Mouse (Mus musculus) gastrocnemius, postnatal 10 days (tissue): ENCODE results near the gene Ttc4. TPM values are rescaled to one million over a fixed set of nuclear protein-coding genes. Genes with fewer than 3 reads are reported as not detected.
A peak's percentile ranks its signal among the peaks of the same experiment; 100 is the strongest.

Experiments
- DNase-seq: peaks from one replicate; pipeline ENCODE4 v3.0.0; 2021; ENCODE audit warnings: mixed read lengths
- total RNA-seq, 2 experiments: library from RNA; stranded (reverse); gene quantifications; 2 replicates each; pipeline ENCODE4 v1.2.3; 2021

Gene Ttc4
- total RNA-seq, 2 experiments from 2014 or later: 22.1 to 26.7 TPM

DNA sequence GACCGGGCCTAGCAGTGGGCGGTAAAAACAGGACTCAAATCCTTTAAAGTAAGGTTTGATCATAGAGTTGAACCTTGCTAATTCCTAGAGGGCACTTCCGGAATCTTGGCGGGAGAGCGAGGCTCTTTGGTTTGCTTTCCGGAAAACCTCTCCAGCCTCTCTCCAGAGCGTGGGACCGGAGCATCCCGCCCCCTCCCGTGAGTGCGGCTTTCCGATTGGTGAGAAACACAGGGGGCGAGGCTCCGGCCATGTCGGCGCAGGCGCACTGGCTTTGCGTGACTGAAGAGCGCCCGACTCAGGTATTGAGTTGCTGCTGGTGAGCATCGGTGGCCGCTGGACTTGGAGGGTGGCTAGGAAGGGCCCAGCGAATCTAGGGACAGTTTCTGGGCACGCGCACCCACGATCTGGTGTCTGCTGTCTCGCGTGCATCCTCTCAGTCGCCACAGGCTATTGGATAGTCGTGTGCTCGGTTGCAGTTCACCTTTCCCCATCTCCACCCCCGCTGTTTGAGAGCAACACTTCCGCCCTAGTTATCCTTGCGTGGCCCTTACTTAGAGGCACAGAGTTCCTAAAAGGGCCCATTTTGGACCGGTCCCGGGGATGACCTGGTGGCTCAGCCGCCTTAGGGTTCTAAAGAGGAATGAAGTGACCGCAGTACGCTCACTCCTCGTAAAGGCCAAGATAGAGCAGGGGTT lies 27.8 kb downstream of the Ttc4 start, which contains the start of gene Pars2:
TSS of gene Pars2 (plus strand) at position 237 of the 695 bp plus-strand sequence.
- DNase-seq: peak; percentile 96

DNA sequence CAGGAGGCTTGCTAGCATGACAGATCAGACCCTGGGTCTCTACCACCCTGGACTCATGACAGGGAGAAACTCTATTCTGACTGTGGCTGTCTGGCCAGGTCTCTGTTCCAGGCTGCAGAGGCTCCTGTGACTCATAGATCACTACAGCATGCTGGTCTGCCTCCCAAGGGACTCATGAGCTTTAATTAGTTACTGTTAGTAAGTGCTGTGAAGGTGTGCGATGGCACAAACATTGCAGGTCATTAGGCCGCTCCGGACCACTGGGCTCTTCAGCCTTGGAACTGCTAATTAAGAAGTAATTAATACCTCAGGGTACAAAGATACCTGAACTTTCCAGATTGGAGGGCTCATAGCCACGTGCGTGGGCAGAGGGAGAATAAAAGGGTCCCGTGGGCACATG lies 31.6 kb downstream of the Ttc4 start:
- no peak for DNase-seq

DNA sequence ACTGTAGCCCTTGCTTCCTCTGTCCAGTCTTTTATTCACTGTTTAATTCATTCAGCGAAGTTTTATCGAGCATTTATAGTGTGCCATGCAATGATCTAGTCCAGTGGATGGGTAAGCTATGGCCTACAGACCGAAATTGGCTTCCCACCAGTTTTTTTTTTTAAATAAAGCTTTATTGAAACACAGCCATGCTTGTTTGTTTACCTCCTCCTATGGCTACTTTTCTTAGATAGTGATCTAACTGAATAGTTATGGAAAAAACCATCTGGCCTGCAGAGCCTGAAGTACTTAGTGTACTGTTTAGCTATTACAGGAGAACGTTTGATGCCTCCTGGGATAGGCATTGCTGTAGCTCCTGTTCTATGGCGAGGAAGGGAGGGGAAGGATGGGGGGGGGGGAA lies 32.9 kb downstream of the Ttc4 start:
- DNase-seq: no peak

DNA sequence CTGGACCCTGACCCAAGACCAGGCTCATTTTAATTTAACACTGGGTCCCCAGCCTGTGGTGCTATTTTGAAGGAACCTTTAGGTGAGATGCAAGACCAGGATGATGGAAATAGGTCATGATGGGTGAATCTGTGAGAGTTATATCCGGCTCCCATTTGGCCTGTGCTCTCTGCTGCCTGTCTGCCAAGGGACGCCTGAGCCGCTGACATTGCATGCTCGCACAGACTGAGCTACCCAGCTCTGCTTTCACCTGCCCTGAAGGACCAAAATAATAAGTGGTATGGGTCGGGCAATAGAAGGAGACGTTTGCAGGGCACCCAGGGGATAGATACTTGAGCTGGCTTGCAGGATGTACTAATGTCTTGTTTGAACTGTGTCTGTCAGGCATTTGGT lies 34.5 kb downstream of the Ttc4 start:
- DNase-seq: no peak

DNA sequence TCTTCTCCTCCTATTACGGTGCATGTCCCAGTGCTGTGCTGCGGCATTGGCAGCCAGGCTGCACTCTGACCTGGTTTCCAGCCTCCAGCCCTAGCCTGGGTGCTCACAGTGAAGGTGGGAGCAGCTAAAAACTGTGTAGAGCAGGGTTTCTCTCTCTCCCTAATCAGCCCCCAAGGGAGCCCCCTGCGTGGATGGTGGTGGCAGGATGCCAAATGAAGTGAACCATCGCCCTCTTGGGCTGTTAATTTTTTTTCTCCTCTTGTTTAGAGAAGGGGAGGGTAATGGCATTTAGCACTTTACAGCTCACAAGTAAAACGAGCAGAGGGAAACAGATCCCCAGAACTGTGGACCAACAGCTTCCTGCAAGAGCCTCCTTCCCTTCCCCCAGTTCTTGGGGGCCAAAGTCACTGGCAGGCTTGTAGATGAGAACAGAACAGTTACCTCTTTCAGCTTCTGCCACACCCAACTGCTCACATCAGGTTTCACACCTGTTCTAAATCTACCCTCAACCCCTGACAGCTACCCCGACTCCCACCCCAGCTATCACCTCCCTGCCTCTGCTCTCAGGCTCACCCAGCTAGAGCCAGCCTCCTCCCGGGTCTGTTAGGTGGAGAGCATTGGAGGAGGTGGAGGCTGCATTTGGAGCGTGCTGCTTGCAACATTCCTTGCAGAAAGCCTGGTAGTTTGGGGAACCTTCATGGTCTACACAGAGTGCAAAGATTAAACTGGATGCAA lies 35.1 kb downstream of the Ttc4 start:
- no peak for DNase-seq

DNA sequence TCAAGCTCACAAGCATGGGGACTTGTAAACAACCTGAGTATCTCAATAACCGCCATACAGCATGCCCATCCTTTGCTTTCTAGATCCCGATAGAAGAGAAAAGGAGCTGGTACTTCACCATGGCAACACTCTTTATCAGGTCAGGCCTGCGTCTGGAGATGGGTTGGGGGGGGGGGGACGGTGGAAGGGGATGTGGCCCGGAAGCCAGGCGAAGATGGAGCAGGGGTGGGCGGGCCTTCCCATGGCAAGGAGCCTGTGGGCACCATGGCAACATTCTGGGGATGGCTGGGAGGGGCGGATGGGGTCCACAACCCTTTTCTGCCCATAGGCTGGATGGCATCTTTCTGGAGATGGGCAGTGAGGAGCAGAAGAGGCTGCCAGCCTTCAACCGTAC lies 44.7 kb downstream of the Ttc4 start:
- no peak for DNase-seq

DNA sequence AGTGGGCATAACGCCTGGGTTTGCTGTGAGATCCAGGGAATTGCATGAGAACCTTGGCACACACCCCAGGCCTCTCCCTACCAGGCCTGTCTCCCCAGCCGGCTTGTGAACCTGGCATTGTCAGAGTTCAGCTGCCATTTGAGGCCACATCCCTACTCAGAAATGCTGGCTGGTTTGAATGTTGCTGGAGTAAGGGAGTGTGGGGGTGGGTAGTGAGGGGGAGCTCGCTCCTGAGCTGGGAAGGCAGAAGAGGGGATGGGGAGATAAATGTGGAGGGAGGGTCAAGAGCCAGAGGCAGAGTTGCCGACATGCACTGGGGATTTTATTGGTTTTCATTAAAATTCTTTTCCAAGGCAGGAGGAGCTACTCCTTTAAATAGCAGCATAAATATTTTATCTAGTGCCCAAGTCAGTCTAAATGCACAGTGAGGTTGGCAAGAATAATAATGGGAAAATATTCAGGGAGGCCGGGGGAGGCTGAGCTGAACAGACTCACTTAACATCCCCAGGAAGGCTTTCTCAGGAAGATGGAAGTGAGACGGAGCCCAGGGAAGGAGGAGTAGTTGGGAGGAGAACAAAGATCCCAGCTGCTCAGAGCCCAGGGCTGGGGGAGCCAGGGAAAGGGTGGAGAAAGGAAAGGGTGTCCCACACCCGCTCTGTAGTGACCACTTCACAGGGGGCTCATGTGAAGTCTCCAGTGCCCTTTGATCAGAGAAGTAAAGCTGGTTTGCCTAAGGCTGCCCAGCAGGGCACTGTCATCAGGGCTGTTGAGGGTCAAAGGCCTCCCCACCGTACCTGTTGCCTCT lies 45.3 kb downstream of the Ttc4 start:
- no peak for DNase-seq

DNA sequence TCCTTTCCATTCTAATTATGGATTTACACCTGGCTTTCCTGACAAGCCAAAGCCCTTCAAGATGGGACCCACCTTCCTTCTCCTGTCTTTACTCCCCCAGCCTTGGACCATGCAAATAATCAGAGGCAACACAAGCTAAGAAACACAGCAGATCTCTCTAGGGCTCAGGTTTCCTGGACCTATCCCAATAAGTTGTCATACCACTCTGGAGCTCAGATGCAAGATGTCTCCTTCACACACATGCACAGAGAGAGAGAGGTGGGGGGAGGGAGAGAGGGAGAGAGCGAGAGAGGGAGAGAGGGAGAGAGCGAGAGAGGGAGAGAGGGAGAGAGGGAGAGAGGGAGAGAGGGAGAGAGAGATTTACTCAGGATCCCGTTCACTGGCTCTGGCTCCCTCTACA lies 46.4 kb downstream of the Ttc4 start:
- DNase-seq: no peak

DNA sequence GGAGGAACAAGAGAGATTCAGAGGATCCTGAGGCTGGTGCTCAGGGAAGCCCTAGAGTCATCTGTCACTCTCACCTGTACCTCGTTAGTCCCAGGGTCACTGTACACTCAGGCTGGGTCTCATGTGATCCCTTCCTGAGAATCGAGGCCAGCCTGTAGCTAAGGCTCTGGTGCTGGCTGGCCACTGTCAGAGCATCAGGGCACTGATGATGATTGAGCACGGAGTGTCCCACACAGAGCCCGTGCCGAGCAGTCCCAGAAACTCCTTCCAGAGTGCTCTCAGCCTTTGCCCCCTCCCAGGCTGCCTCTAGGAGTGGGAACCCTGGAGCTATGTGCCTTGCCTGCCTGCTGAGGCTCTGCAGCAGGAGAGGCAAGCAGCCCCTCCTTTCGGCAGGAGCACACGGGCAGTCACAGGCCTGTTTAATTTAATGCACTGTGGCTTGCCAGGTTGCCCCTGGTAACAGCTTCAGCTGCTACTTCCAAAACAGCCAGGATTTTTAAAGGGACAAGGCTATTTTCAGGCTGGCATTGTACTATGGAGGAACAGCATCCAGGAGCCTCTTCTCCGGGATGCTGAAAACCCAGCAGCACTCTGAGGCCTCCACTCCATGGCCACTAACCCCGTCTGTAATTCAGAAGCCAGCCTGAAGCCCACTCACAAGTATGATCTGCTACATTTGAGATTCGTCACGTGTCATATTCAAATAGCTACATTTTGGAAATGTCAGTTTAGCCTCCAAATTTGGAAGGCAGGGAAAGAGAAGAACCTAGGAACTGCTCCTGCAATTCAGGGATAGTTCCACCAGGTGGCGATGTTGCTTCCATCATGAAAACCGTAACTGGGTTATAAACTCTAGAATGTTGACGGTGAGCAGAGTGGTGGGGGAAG lies 48.2 kb downstream of the Ttc4 start:
- peak; percentile 65 for DNase-seq

DNA sequence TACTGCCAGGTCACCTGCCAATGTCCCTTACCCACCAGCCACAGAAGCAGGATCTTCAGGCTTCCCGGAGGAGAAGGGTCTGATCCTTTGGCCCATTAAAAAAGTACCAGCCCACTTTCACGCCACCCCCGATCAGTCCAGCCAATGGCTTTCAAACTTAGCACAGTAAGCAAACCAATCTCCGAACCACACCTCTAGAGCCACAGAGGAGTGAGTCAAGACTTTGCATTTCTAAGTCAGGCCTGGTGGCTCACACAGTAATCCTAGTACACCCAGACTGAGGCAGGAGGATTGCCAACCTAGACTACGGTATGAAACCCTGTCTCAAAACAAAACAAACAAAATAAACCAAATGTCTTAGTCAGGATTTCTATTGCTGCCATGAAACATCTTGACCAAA lies 49.4 kb downstream of the Ttc4 start:
- DNase-seq: no peak

DNA sequence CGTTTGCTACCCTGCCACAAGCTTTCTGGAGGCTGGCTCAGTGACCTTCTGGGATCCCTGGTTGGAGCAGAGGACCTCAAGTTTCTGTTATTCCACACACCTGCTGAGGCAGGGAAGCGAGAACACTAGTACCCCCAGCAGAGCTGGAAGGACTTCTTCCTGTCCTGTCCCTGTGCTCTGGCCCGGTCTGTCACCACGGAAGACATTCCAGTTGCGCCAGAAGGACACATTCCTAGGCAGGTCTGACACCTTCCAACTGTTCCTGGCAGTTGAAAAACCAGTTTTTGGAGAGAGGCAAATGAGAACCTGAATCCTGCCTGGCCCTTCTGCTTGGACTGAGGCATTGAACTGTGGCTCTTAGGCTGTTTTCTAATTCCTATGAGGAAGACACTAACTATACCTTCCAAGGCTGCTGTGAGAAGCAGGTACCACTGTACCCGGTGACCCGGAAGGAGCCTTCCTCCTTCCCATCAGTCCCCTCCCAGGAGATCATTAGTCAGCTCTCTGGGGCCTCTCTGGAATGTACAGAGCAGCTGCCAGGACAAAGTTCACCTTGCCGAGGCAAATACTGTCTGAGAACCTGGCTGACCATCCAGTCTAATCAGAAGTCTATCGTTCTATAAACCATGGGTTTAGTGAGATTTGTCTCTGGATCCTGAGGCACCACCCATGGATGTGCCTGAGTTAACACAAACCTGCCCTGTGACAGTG lies 49.9 kb downstream of the Ttc4 start:
- DNase-seq: no peak

DNA sequence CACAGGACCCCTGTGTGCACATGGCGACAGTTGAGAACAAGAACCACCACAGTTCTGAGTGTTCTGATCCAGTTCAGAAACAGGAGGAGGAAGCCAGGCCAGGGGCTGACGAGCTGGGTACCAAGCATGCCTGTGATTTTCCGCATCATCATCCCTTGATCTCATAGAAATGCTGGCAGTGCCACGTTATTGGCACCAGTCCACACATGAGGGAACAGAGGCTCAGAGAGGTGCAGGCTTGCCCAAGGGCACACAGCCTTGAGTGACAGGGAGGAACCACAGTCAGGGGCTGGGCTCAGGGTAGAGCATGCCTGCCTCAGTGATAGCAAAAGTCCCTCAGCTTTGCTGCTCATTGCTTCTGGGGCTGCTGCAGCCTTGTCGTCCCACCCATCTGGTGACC lies 50.9 kb downstream of the Ttc4 start:
- DNase-seq: no peak

DNA sequence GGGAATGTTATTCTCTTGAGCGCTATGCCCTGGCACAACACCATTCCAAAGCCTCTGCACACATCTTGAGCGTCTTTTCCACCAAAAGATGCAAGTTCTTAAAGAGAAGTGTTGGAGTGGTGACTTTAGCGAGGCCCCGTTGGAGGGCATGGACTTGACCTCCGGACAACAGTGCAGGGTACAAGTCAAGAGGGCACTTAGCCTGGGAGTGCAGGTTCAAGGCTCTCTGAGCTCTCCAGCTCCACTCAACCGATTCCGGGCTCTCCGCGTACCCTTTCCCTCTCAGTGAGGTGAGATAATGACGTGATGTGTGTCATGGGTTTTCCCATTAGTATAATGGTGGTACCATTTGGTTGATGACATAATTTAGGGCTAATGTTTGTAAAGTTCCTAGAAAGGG lies 54.5 kb downstream of the Ttc4 start:
- DNase-seq: no peak

DNA sequence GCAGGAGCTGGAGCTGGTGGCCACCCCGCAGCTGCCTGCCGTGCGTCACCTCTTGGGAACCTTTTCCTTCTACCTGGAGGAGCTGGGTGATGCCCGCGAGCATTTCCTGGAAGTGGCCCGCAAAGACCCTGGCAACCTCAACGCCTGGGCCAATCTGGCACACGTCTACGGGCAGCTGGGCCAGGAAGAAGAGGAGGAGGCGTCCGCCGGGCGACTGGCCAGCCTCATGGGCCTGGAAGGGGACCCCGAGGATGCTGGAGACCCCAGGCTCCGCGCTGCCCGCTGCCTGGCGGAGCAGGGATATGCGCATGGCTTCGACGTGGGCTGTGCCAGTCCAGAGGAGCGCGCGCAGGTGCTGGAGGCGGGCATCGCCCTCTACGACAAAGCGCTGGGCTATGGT lies 56.0 kb downstream of the Ttc4 start:
- DNase-seq: no peak

DNA sequence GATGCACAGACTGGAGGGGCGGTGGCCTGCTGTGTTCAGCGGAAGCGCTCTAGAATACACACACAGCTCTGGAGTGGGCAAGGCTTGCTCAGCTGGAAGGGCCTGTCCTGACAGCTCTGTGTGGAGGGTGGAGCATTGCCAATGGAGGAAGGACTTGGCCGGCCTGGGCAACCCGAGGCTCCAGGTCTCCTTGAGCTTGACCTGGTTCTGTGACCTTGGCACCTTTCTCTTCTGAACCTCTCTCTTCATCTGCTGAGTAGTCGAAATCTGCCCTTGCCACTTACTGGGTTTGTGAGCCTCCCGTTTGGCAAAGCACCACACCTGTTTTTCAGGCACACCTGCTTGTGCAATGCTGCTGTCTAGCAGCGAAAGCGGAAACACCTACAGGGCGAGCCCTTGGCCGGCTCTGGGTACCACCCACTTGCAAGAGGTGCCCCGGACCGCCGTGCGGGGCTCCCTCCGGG lies 56.7 kb downstream of the Ttc4 start, which contains the start of gene Ttc22:
TSS of gene Ttc22 (plus strand) at position 403 of the 464 bp plus-strand sequence.
- no peak for DNase-seq

DNA sequence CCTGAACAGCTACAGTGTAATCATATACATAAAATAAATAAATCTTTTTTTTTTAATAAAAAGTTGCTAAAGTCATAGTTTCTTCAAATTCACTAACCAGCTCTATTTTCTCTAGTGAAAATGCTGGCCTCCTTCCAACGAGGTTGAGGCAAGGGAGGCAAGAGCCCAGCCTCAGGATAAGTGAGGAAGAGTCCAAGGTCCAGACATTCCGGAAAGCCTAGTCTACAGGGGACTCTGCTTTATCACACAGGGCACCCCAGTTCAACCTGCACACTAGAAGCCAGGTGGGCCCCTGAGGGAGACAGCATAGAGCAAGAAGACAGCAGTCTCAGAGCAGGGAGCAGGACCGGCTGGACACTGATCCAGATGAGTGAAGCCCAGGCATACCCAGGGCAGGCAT lies 57.3 kb downstream of the Ttc4 start:
- DNase-seq: no peak

DNA sequence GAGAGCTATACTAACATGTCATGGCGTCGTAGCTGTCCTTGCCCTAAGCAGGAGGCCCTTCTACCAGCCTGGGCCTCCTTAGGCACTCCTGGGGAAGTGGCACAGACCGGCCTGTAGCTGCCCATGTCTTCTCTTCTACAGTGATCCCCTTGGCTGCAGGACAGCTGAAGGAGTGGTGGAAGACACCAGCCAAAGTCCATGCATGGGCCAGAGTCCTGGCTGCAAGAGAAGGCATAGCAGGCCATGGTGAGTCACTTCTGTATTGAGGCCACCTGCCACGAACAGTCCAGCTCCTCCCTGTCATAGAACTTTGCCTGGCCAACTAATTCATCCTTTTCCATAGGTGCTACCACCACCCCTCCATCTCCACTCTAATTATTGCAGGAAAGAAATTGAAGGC lies 59.8 kb downstream of the Ttc4 start:
- no peak for DNase-seq

DNA sequence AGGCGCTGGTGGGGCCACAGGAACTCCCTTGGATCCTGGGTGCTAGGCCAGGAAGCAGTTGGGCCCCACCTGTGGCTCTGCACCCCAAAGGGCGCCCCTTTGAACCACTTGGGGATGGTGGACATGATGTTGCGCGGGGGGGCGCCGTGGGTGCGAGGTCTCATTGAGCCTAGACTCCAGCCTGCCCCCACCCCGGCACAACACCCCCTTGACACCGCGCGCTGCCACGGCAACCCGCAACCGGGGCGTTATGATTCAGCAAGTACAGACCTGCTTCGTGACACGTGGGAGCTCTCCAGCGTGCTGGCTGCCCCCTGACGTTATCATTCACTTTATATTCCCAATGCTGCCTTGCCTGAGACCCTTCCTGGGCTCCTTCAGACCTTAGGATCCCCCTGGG lies 61.7 kb downstream of the Ttc4 start, which contains the start of gene Lexm:
TSS of gene Lexm (minus strand) at position 186 of the 400 bp plus-strand sequence.
- DNase-seq: no peak

DNA sequence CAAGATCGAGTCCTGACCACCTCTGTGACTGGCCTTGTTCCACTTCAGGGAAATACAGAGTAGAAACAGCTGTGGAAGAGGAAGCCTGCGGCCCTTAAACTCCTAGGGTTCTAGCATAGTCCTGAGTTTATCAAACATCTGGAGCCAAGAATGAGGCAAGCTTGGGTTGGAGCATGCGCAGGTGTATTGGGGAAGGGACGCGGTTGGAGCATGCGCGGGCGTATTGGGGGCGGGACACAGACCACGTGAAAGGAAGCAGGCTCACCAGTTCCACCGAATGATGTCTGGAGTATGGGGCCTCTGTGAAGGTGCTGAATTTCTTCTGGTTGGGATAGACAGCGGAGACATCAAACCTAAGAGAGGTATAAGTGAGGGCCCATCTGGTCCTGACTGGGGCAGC lies 63.1 kb downstream of the Ttc4 start:
- DNase-seq: no peak

DNA sequence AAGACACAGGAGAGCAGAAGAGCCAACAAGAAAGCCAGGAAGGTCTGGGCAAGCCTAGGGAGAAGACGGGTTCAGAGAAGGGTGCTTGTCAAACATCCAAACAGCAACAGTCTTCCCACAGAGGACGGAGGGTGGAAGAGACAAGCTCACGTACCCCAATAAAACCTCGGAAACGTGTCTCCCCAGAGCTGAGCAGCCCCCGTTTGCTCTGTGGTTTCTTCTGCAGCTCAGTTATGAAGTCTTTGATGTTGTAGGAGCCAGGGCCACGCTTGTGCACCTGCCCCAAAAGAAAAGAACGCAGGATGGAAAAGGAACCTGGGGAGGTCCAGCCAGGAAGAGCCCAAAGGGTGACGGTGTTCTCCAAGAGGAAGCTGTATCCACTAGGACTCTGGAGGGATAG lies 63.9 kb downstream of the Ttc4 start:
- no peak for DNase-seq

DNA sequence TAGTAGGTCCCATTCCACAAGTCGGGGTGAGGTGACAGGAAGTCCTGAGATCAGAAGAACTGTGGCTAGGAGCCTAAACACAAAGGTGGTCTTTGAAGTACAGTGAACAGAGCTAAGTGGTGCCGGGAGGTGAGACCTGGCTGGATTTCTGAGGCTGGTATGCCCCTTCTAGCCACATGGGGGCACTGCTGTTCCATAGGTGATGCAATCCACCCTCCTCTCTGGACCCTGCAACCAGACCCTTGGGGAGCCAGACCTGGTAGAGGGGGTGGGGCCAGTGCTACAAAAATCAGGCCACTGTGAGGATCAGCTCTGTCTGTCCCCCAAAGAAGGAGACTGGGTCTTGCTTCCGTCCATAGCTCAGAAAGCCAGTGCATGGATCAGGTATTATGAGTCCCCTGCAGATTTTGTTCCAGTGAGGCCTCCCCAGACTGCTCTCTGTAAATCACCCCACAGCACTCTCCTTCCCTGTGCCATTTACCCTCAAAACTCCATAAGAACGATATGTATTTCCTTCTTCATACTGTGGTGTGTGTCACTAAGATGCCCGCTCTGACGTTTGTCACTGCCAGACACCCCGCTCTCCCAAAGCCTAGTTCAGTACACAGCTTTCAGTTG lies 64.5 kb downstream of the Ttc4 start:
- DNase-seq: peak; percentile 67
